Mouse (Mus musculus) forebrain, postnatal 0 days (tissue): Measurements from ENCODE around the gene Trpv4. TPM values are rescaled to one million over a fixed set of nuclear protein-coding genes. Genes with fewer than 3 reads are reported as not detected.

ENCODE experiments used
- ATAC-seq: fragments of 200-750 bp; cut with Nextera tagmentation; 2 replicates; pipeline ENCODE4 v1.8.0; 2017; ENCODE audit warnings: mild to moderate bottlenecking, moderate library complexity
- DNase-seq: peaks from one replicate; pipeline ENCODE4 v3.0.0-alpha.2; 2015
- H3K27ac ChIP-seq: fragments of 300-500 bp; sonication (generic); 2 replicates; pipeline ENCODE4 v1.5.1; 2014; ENCODE audit warnings: low read depth, mild to moderate bottlenecking, antibody characterized with exemption, low read length, moderate library complexity, mixed read lengths
- H3K27me3 ChIP-seq: fragments of 300-500 bp; sonication (generic); 2 replicates; pipeline ENCODE4 v1.6.1; 2014; ENCODE audit warnings: mild to moderate bottlenecking, low read length, mixed read lengths; ENCODE audit not compliant: insufficient read depth
- H3K36me3 ChIP-seq: fragments of 300-500 bp; sonication (generic); 2 replicates; pipeline ENCODE4 v1.6.1; 2014; ENCODE audit warnings: mild to moderate bottlenecking, moderate library complexity; ENCODE audit not compliant: insufficient read depth
- H3K4me1 ChIP-seq: fragments of 300-500 bp; sonication (generic); 2 replicates; pipeline ENCODE4 v1.6.1; 2014; ENCODE audit warnings: antibody characterized with exemption; ENCODE audit not compliant: insufficient read depth
- H3K4me2 ChIP-seq: fragments of 300-500 bp; sonication (generic); 2 replicates; pipeline ENCODE4 v1.6.1; 2014; ENCODE audit warnings: low read depth, mild to moderate bottlenecking, moderate library complexity
- H3K4me3 ChIP-seq: fragments of 300-500 bp; sonication (generic); 2 replicates; pipeline ENCODE4 v1.5.1; 2014; ENCODE audit warnings: low read depth, low read length, mixed read lengths
- H3K9ac ChIP-seq: fragments of 300-500 bp; sonication (generic); 2 replicates; pipeline ENCODE4 v1.6.1; 2014; ENCODE audit warnings: mild to moderate bottlenecking
- H3K9me3 ChIP-seq: fragments of 300-500 bp; sonication (generic); 2 replicates; pipeline ENCODE4 v1.6.1; 2016; ENCODE audit warnings: low read length
- CTCF ChIP-seq: sonication (generic); IDR thresholded peaks from 2 replicates; pipeline ENCODE4 v1.5.1; 2016; ENCODE audit warnings: antibody characterized with exemption, control low read depth, low read depth
- WGBS: fragments of 180-500 bp; shearing (Covaris S2); extraction: QIAGEN DNeasy Blood & Tissue Kit; methylation state at CpG from one replicate; pipeline ENCODE4 v1.1.7; 2014; 5-methylcytosine and 5-hydroxymethylcytosine counted together
- polyA plus RNA-seq: library from polyadenylated mRNA; unstranded; fragments of >200 nt; fragmentation: Nextera tagmentation; extraction: Ambion mirVana; gene quantifications from 2 replicates; pipeline ENCODE4 v1.2.1, GENCODE M21; 2015
- total RNA-seq: library from RNA; depleted of rRNA; stranded (reverse); fragments of >200 nt; gene quantifications from 2 replicates; pipeline ENCODE4 v1.2.3, GENCODE M21; 2014

Gene Trpv4
- total and polyA plus RNA-seq, 2 experiments from 2014 or later = 0.81 to 2.4 TPM

- peak; percentile 100 for TF ChIP-seq CTCF
- 0 out of 2 replicates have a peak overlapping the region, but pooled peaks have one; percentile 14 for H3K9ac ChIP-seq
- H3K27me3 ChIP-seq = no peaks in the 10 kb centered on the region
- no peaks in the 10 kb centered on the region for H3K36me3 ChIP-seq
- H3K4me1 ChIP-seq = no peaks in the 10 kb centered on the region
- H3K9me3 ChIP-seq = no peaks in the 10 kb centered on the region
- peak; percentile 98 for DNase-seq
- 5% methylated on average over 36 of the region's 36 CpGs for WGBS
- H3K4me2 ChIP-seq = peak overlapping the region; percentile 53
- ATAC-seq = peak; percentile 88
- H3K4me3 ChIP-seq = peak overlapping the region; percentile 35
- H3K27ac ChIP-seq = peak overlapping the region; percentile 35; the same call in 1 of the 2 replicates
These were observed 9.1 kb upstream of the Trpv4 start for GRCm38 (mm10) chr5:114667228-114667856.

GRCm38 (mm10) chr5:114666659-114667058 lies 8.4 kb upstream of the Trpv4 start:
- Histone ChIP-seq H3K9ac (no peak overlapping the region), H3K9me3 (no peaks in the 10 kb centered on the region), H3K27me3 (no peaks in the 10 kb centered on the region), H3K4me1 (no peaks in the 10 kb centered on the region), H3K36me3 (no peaks in the 10 kb centered on the region), H3K27ac (no peak overlapping the region), H3K4me3 (no peak overlapping the region), H3K4me2 (no peak overlapping the region)
- ATAC-seq (no peak), DNase-seq (no peak)
- WGBS = 60% methylated on average over 1 of the region's 1 CpGs
- no peak for TF ChIP-seq CTCF

GRCm38 (mm10) chr5:114664750-114665149 lies 6.5 kb upstream of the Trpv4 start:
- Histone ChIP-seq H3K27ac (no peak overlapping the region), H3K9me3 (no peaks in the 10 kb centered on the region), H3K4me3 (no peak overlapping the region), H3K4me1 (no peaks in the 10 kb centered on the region), H3K36me3 (no peaks in the 10 kb centered on the region), H3K4me2 (no peak overlapping the region), H3K9ac (no peak overlapping the region), H3K27me3 (no peaks in the 10 kb centered on the region)
- TF ChIP-seq CTCF = no peak
- DNase-seq (no peak), ATAC-seq (no peak)
- 52% methylated on average over 7 of the region's 7 CpGs for WGBS

GRCm38 (mm10) chr5:114664139-114664538 lies 5.9 kb upstream of the Trpv4 start:
- Histone ChIP-seq H3K36me3 (no peaks in the 10 kb centered on the region), H3K4me3 (no peak overlapping the region), H3K4me2 (no peak overlapping the region), H3K27me3 (no peaks in the 10 kb centered on the region), H3K4me1 (no peaks in the 10 kb centered on the region), H3K27ac (no peak overlapping the region), H3K9me3 (no peaks in the 10 kb centered on the region), H3K9ac (no peak overlapping the region)
- no peak for DNase-seq
- WGBS = 83% methylated on average over 4 of the region's 4 CpGs
- no peak for ATAC-seq
- no peak for TF ChIP-seq CTCF

GRCm38 (mm10) chr5:114661029-114661428 lies 2.8 kb upstream of the Trpv4 start:
- no peak for ATAC-seq
- DNase-seq = no peak
- no peak overlapping the region for H3K9ac ChIP-seq
- no peak overlapping the region for H3K27ac ChIP-seq
- no peaks in the 10 kb centered on the region for H3K9me3 ChIP-seq
- 80% methylated on average over 6 of the region's 6 CpGs for WGBS
- H3K27me3 ChIP-seq = peaks cover 19% of the 10 kb centered on the region
- no peak overlapping the region for H3K4me2 ChIP-seq
- no peaks in the 10 kb centered on the region for H3K36me3 ChIP-seq
- no peak overlapping the region for H3K4me3 ChIP-seq
- no peak for TF ChIP-seq CTCF
- H3K4me1 ChIP-seq = peaks cover 3% of the 10 kb centered on the region; the same call in 1 of the 2 replicates

- Histone ChIP-seq H3K36me3 (no peaks in the 10 kb centered on the region), H3K4me1 (peaks cover 3% of the 10 kb centered on the region; the same call in 1 of the 2 replicates), H3K27ac (no peak overlapping the region), H3K4me3 (no peak overlapping the region), H3K9ac (no peak overlapping the region), H3K4me2 (peak overlapping the region; percentile 67; the same call in 1 of the 2 replicates), H3K27me3 (peaks cover 22% of the 10 kb centered on the region), H3K9me3 (no peaks in the 10 kb centered on the region)
- DNase-seq (no peak), ATAC-seq (no peak)
- TF ChIP-seq CTCF = no peak
- 22% methylated on average over 10 of the region's 10 CpGs for WGBS
These were observed 795 bp downstream of the Trpv4 start for GRCm38 (mm10) chr5:114657426-114657825.

- Histone ChIP-seq H3K9ac (no peak overlapping the region), H3K4me1 (peaks cover 3% of the 10 kb centered on the region; the same call in 1 of the 2 replicates), H3K9me3 (no peaks in the 10 kb centered on the region), H3K36me3 (no peaks in the 10 kb centered on the region), H3K4me3 (no peak overlapping the region), H3K27me3 (peaks cover 22% of the 10 kb centered on the region), H3K27ac (no peak overlapping the region), H3K4me2 (no peak overlapping the region)
- no peak for TF ChIP-seq CTCF
- 75% methylated on average over 7 of the region's 7 CpGs for WGBS
- DNase-seq = no peak
- ATAC-seq = no peak
These were observed 1.9 kb downstream of the Trpv4 start for GRCm38 (mm10) chr5:114656305-114656704.
